Mouse (Mus musculus) G1E (cell line): ENCODE data around the gene Thrb. TPM values are rescaled to one million over a fixed set of nuclear protein-coding genes. Genes with fewer than 3 reads are reported as not detected.

Source experiments
- ATAC-seq: 2 replicates; pipeline ENCODE4 v1.8.0; 2016; ENCODE audit warnings: mild to moderate bottlenecking; ENCODE audit not compliant: insufficient number of reproducible peaks, poor library complexity, low FRiP score, severe bottlenecking; ENCODE audit errors: extremely low read depth
- DNase-seq: peaks from one replicate; pipeline ENCODE4 v3.0.0; 2012; ENCODE audit warnings: low spot score
- H3K27me3 ChIP-seq: 2 replicates; pipeline ENCODE4 v1.6.1; 2012; ENCODE audit warnings: mild to moderate bottlenecking, low read length, inconsistent platforms; ENCODE audit not compliant: insufficient read depth
- H3K36me3 ChIP-seq: replicated peaks from 2 replicates; pipeline ENCODE3; 2012; ENCODE audit warnings: mild to moderate bottlenecking, inconsistent platforms
- H3K4me1 ChIP-seq: 2 replicates; pipeline ENCODE4 v1.6.1; 2012; ENCODE audit warnings: low read depth, low read length, inconsistent platforms, mixed read lengths; ENCODE audit not compliant: insufficient read depth
- H3K4me3 ChIP-seq: 2 replicates; pipeline ENCODE4 v1.5.1; 2012; ENCODE audit warnings: low read depth, mild to moderate bottlenecking, inconsistent platforms, low read length, moderate library complexity, mixed read lengths
- H3K9me3 ChIP-seq: replicated peaks from 2 replicates; pipeline ENCODE4 v1.6.1; 2012; ENCODE audit warnings: inconsistent platforms
- CTCF ChIP-seq: IDR thresholded peaks from 2 replicates; pipeline ENCODE4 v1.5.1; 2012; ENCODE audit warnings: low read depth, low read length, inconsistent platforms, mixed read lengths
- GATA1 ChIP-seq: IDR thresholded peaks from 2 replicates; pipeline ENCODE4 v1.6.1; 2012; ENCODE audit warnings: borderline replicate concordance, low read length, inconsistent platforms, mixed read lengths
- GATA2 ChIP-seq: IDR thresholded peaks from 2 replicates; pipeline ENCODE4 v1.6.1; 2012; ENCODE audit warnings: low read depth, low read length, inconsistent platforms, borderline replicate concordance
- POLR2AphosphoS5 ChIP-seq: IDR thresholded peaks from 2 replicates; pipeline ENCODE4 v1.6.1; 2012; ENCODE audit warnings: low read depth, low read length, inconsistent platforms; ENCODE audit not compliant: insufficient replicate concordance
- TAL1 ChIP-seq: conservative IDR thresholded peaks from 2 replicates; pipeline ENCODE4 v1.6.1; 2012; ENCODE audit warnings: low read depth, low read length, inconsistent platforms, mixed read lengths
- polyA plus RNA-seq: library from polyadenylated mRNA; stranded (reverse); fragments of >175 nt; gene quantifications from 2 replicates; pipeline ENCODE4 v1.2.3, GENCODE M21; 2012
- total RNA-seq, 2 experiments: library from RNA; stranded (forward) in 1 of 2; stranded (reverse) in 1 of 2; fragments of 200-1000 nt in 1 of 2; fragments of >200 nt in 1 of 2; fragmentation: Nextera tagmentation in 1 of 2; gene quantifications; 2 replicates each; pipeline ENCODE4 v1.2.3; 2014 to 2017

The Thrb gene
- total and polyA plus RNA-seq, 3 experiments, result 6.3 to 26.7 (median 7.0) TPM

- DNase-seq, result no peak
- Histone ChIP-seq H3K36me3 (peaks cover 3% of the 10 kb centered on the region), H3K4me1 (no peaks in the 10 kb centered on the region), H3K4me3 (no peak overlapping the region), H3K9me3 (no peaks in the 10 kb centered on the region), H3K27me3 (no peaks in the 10 kb centered on the region)
- TF ChIP-seq POLR2AphosphoS5 (no peak), GATA1 (no peak), TAL1 (no peak), GATA2 (no peak)
- ATAC-seq, result no peak
Observed at GRCm38 (mm10) chr14:17822754-17823153, 162.7 kb downstream of the Thrb start.

GRCm38 (mm10) chr14:17827401-17827800, 167.3 kb downstream of the Thrb start:
- Histone ChIP-seq H3K27me3 (no peaks in the 10 kb centered on the region), H3K4me1 (no peaks in the 10 kb centered on the region), H3K4me3 (no peak overlapping the region), H3K9me3 (no peaks in the 10 kb centered on the region), H3K36me3 (peaks cover 9% of the 10 kb centered on the region)
- no peak for TF ChIP-seq POLR2AphosphoS5
- TF ChIP-seq GATA1, result no peak
- no peak for TF ChIP-seq CTCF
- no peak for TF ChIP-seq TAL1
- TF ChIP-seq GATA2, result no peak
- no peak for DNase-seq
- ATAC-seq, result no peak

GRCm38 (mm10) chr14:17835738-17836137, 175.7 kb downstream of the Thrb start:
- TF ChIP-seq POLR2AphosphoS5 (no peak), GATA1 (no peak), GATA2 (no peak), TAL1 (no peak), CTCF (no peak)
- Histone ChIP-seq H3K4me3 (no peak overlapping the region), H3K4me1 (no peaks in the 10 kb centered on the region; the same call in 1 of the 2 replicates), H3K27me3 (no peaks in the 10 kb centered on the region), H3K36me3 (peaks cover 6% of the 10 kb centered on the region), H3K9me3 (no peaks in the 10 kb centered on the region)
- ATAC-seq (no peak), DNase-seq (no peak)

- DNase-seq (no peak), ATAC-seq (no peak)
- Histone ChIP-seq H3K4me3 (no peak overlapping the region), H3K9me3 (no peaks in the 10 kb centered on the region), H3K27me3 (no peaks in the 10 kb centered on the region), H3K4me1 (no peaks in the 10 kb centered on the region; the same call in 1 of the 2 replicates), H3K36me3 (peaks cover 4% of the 10 kb centered on the region)
- TF ChIP-seq GATA2 (no peak), CTCF (no peak), POLR2AphosphoS5 (no peak), TAL1 (no peak), GATA1 (no peak)
Observed at GRCm38 (mm10) chr14:17836766-17837165, 176.7 kb downstream of the Thrb start.

- H3K4me3 ChIP-seq, result no peak overlapping the region
- H3K4me1 ChIP-seq, result no peaks in the 10 kb centered on the region; the same call in none of the 2 replicates
- DNase-seq (no peak), ATAC-seq (no peak)
- H3K27me3 ChIP-seq, result no peaks in the 10 kb centered on the region
- no peaks in the 10 kb centered on the region for H3K9me3 ChIP-seq
- TF ChIP-seq GATA1 (no peak), CTCF (no peak), TAL1 (no peak), GATA2 (no peak)
- no peaks in the 10 kb centered on the region for H3K36me3 ChIP-seq
Observed at GRCm38 (mm10) chr14:17845003-17845697, 185.1 kb downstream of the Thrb start.

- H3K36me3 ChIP-seq, result no peaks in the 10 kb centered on the region
- TF ChIP-seq TAL1 (no peak), CTCF (no peak), GATA1 (no peak)
- no peak for DNase-seq
- no peaks in the 10 kb centered on the region for H3K9me3 ChIP-seq
- H3K4me1 ChIP-seq, result no peaks in the 10 kb centered on the region; the same call in 1 of the 2 replicates
- H3K27me3 ChIP-seq, result no peaks in the 10 kb centered on the region
- no peak overlapping the region for H3K4me3 ChIP-seq
- ATAC-seq, result no peak
Observed at GRCm38 (mm10) chr14:17845871-17846270, 185.8 kb downstream of the Thrb start.

GRCm38 (mm10) chr14:17846700-17847099, 186.6 kb downstream of the Thrb start:
- H3K4me3 ChIP-seq, result no peak overlapping the region
- no peak for ATAC-seq
- no peaks in the 10 kb centered on the region for H3K36me3 ChIP-seq
- no peaks in the 10 kb centered on the region for H3K9me3 ChIP-seq
- no peaks in the 10 kb centered on the region; the same call in 1 of the 2 replicates for H3K4me1 ChIP-seq
- TF ChIP-seq CTCF, result no peak
- TF ChIP-seq TAL1, result no peak
- TF ChIP-seq GATA2, result no peak
- TF ChIP-seq POLR2AphosphoS5, result no peak
- no peak for TF ChIP-seq GATA1
- no peak for DNase-seq
- H3K27me3 ChIP-seq, result no peaks in the 10 kb centered on the region
